Mouse (Mus musculus): ENCODE data around the gene Cyp4f15. TPM values are rescaled to one million over a fixed set of nuclear protein-coding genes. Genes with fewer than 3 reads are reported as not detected.
"Not testable (repeated sequence)": the region's sequence is repeated elsewhere in the genome, so short reads cannot be mapped to it uniquely, and the experiment has no call there.

The Cyp4f15 gene
- total RNA-seq (2017) = not detected in 2 replicates

GRCm38 (mm10) chr17:32685048-32685750 is at the start of gene Cyp4f15:
TSS of gene Cyp4f15 (plus strand) at chr17:32685627.
- ATAC-seq (ENCODE audit: extremely low read depth, insufficient number of reproducible peaks, low FRiP score, poor library complexity, severe bottlenecking) = no peak

- no peak for ATAC-seq (ENCODE audit: extremely low read depth, insufficient number of reproducible peaks, low FRiP score, poor library complexity, severe bottlenecking)
Measured at GRCm38 (mm10) chr17:32636341-32636740, 49.1 kb upstream of the Cyp4f15 start.

- no peak for ATAC-seq (ENCODE audit: extremely low read depth, insufficient number of reproducible peaks, low FRiP score, poor library complexity, severe bottlenecking)
Measured at GRCm38 (mm10) chr17:32637151-32637550, 48.3 kb upstream of the Cyp4f15 start.

GRCm38 (mm10) chr17:32646631-32647030 is 38.8 kb upstream of the Cyp4f15 start:
- no peak for ATAC-seq (ENCODE audit: extremely low read depth, insufficient number of reproducible peaks, low FRiP score, poor library complexity, severe bottlenecking)

- no peak for ATAC-seq (ENCODE audit: extremely low read depth, insufficient number of reproducible peaks, low FRiP score, poor library complexity, severe bottlenecking)
Measured at GRCm38 (mm10) chr17:32653860-32654259, 31.6 kb upstream of the Cyp4f15 start.

GRCm38 (mm10) chr17:32657041-32657440 is 28.4 kb upstream of the Cyp4f15 start:
- no peak for ATAC-seq (ENCODE audit: extremely low read depth, insufficient number of reproducible peaks, low FRiP score, poor library complexity, severe bottlenecking)

GRCm38 (mm10) chr17:32658246-32658645 is 27.2 kb upstream of the Cyp4f15 start:
- ATAC-seq (ENCODE audit: extremely low read depth, insufficient number of reproducible peaks, low FRiP score, poor library complexity, severe bottlenecking) = no peak

GRCm38 (mm10) chr17:32658712-32659111 is 26.7 kb upstream of the Cyp4f15 start, which contains the start of gene Cyp4f40:
TSS of gene Cyp4f40 (plus strand) at chr17:32658900.
- no peak for ATAC-seq (ENCODE audit: extremely low read depth, insufficient number of reproducible peaks, low FRiP score, poor library complexity, severe bottlenecking)

GRCm38 (mm10) chr17:32673976-32674375 is 11.5 kb upstream of the Cyp4f15 start:
- ATAC-seq (ENCODE audit: extremely low read depth, insufficient number of reproducible peaks, low FRiP score, poor library complexity, severe bottlenecking) = no peak

GRCm38 (mm10) chr17:32676040-32676635 is 9.3 kb upstream of the Cyp4f15 start:
- ATAC-seq (ENCODE audit: extremely low read depth, insufficient number of reproducible peaks, low FRiP score, poor library complexity, severe bottlenecking) = no peak

- peak; percentile 48; the same call in 1 of the 2 replicates for ATAC-seq (ENCODE audit: extremely low read depth, insufficient number of reproducible peaks, low FRiP score, poor library complexity, severe bottlenecking)
Measured at GRCm38 (mm10) chr17:32680404-32680803, 5.0 kb upstream of the Cyp4f15 start.

GRCm38 (mm10) chr17:32686722-32687121 is 1.3 kb downstream of the Cyp4f15 start:
- no peak for ATAC-seq (ENCODE audit: extremely low read depth, insufficient number of reproducible peaks, low FRiP score, poor library complexity, severe bottlenecking)

GRCm38 (mm10) chr17:32690959-32691358 is 5.5 kb downstream of the Cyp4f15 start:
- no peak for ATAC-seq (ENCODE audit: extremely low read depth, insufficient number of reproducible peaks, low FRiP score, poor library complexity, severe bottlenecking)

GRCm38 (mm10) chr17:32702826-32703225 is 17.4 kb downstream of the Cyp4f15 start:
- no peak for ATAC-seq (ENCODE audit: extremely low read depth, insufficient number of reproducible peaks, low FRiP score, poor library complexity, severe bottlenecking)

GRCm38 (mm10) chr17:32710541-32710940 is 25.1 kb downstream of the Cyp4f15 start:
- not testable (repeated sequence) for ATAC-seq (ENCODE audit: extremely low read depth, insufficient number of reproducible peaks, low FRiP score, poor library complexity, severe bottlenecking)

GRCm38 (mm10) chr17:32722151-32722550 is 36.7 kb downstream of the Cyp4f15 start:
- not testable (repeated sequence) for ATAC-seq (ENCODE audit: extremely low read depth, insufficient number of reproducible peaks, low FRiP score, poor library complexity, severe bottlenecking)

GRCm38 (mm10) chr17:32722771-32723170 is 37.3 kb downstream of the Cyp4f15 start:
- ATAC-seq (ENCODE audit: extremely low read depth, insufficient number of reproducible peaks, low FRiP score, poor library complexity, severe bottlenecking) = no peak

- ATAC-seq (ENCODE audit: extremely low read depth, insufficient number of reproducible peaks, low FRiP score, poor library complexity, severe bottlenecking) = not testable (repeated sequence)
Measured at GRCm38 (mm10) chr17:32726360-32726759, 40.9 kb downstream of the Cyp4f15 start.

GRCm38 (mm10) chr17:32729029-32729428 is 43.6 kb downstream of the Cyp4f15 start:
- ATAC-seq (ENCODE audit: extremely low read depth, insufficient number of reproducible peaks, low FRiP score, poor library complexity, severe bottlenecking) = no peak

GRCm38 (mm10) chr17:32738406-32738805 is 53.0 kb downstream of the Cyp4f15 start:
- ATAC-seq (ENCODE audit: extremely low read depth, insufficient number of reproducible peaks, low FRiP score, poor library complexity, severe bottlenecking) = no peak

All from neutrophil, adult 5-6 weeks (primary cell).